Mouse (Mus musculus) CD4-positive naive resting alpha-beta T cell, adult 57 days (primary cell): ENCODE data around the gene Creb5. TPM values are rescaled to one million over a fixed set of nuclear protein-coding genes. Genes with fewer than 3 reads are reported as not detected.

Source experiments
- total RNA-seq: library from RNA; stranded (reverse); gene quantifications from one replicate; pipeline ENCODE4 v1.2.4, GENCODE M21; 2023

The Creb5 gene
- total RNA-seq = 0.30 TPM

GRCm38 (mm10) chr6:53287038-53287561 is at the start of gene Creb5:
TSS of gene Creb5 (plus strand) at chr6:53287270.

Other genes with a start within 250 kb of the Creb5 start
- gene Jazf1, start 218.6 kb upstream of the Creb5 start, total RNA-seq = 1.3 TPM